Mouse (Mus musculus) liver, embryonic 15.5 days (tissue): ENCODE data around the gene Ntn4. TPM values are rescaled to one million over a fixed set of nuclear protein-coding genes. Genes with fewer than 3 reads are reported as not detected.

Source experiments
- ATAC-seq: fragments of 200-750 bp; cut with Nextera tagmentation; 2 replicates; pipeline ENCODE4 v1.8.0; 2017; ENCODE audit warnings: moderate number of reproducible peaks, mild to moderate bottlenecking, moderate library complexity; ENCODE audit not compliant: insufficient read depth
- H3K27ac ChIP-seq: fragments of 300-500 bp; sonication (generic); replicated peaks from 2 replicates; pipeline ENCODE4 v1.5.1; 2015; ENCODE audit warnings: mild to moderate bottlenecking, inconsistent platforms
- H3K27me3 ChIP-seq: fragments of 300-500 bp; sonication (generic); 2 replicates; pipeline ENCODE4 v1.6.1; 2015; ENCODE audit warnings: mild to moderate bottlenecking, inconsistent platforms
- H3K36me3 ChIP-seq: fragments of 300-500 bp; sonication (generic); replicated peaks from 2 replicates; pipeline ENCODE4 v1.6.1; 2015; ENCODE audit warnings: moderate library complexity, mild to moderate bottlenecking, inconsistent platforms
- H3K4me1 ChIP-seq: fragments of 300-500 bp; sonication (generic); replicated peaks from 2 replicates; pipeline ENCODE4 v1.6.1; 2015; ENCODE audit warnings: inconsistent platforms
- H3K4me2 ChIP-seq: fragments of 300-500 bp; sonication (generic); 2 replicates; pipeline ENCODE4 v1.6.1; 2015; ENCODE audit warnings: moderate library complexity, mild to moderate bottlenecking, inconsistent platforms
- H3K4me3 ChIP-seq: fragments of 300-500 bp; sonication (generic); replicated peaks from 2 replicates; pipeline ENCODE4 v1.5.1; 2015; ENCODE audit warnings: mild to moderate bottlenecking, inconsistent platforms
- H3K9ac ChIP-seq: fragments of 300-500 bp; sonication (generic); 2 replicates; pipeline ENCODE4 v1.6.1; 2015; ENCODE audit warnings: moderate library complexity, mild to moderate bottlenecking, inconsistent platforms
- H3K9me3 ChIP-seq: fragments of 300-500 bp; sonication (generic); replicated peaks from 2 replicates; pipeline ENCODE4 v1.6.1; 2016; ENCODE audit warnings: inconsistent platforms
- whole genome bisulfite sequencing: fragments of 180-500 bp; shearing (Covaris S2); methylation state at CpG from one replicate; pipeline ENCODE4 v1.1.7; 2015; ENCODE audit warnings: mixed read lengths; ENCODE audit not compliant: insufficient replicate concordance; 5-methylcytosine and 5-hydroxymethylcytosine counted together
- polyA plus RNA-seq: library from polyadenylated mRNA; unstranded; fragments of >200 nt; fragmentation: Nextera tagmentation; extraction: Ambion mirVana; gene quantifications from 2 replicates; pipeline ENCODE4 v1.2.1, GENCODE M21; 2015

Ntn4 gene
- polyA plus RNA-seq, 1 experiment from 2014 or later: 0.07 TPM

DNA sequence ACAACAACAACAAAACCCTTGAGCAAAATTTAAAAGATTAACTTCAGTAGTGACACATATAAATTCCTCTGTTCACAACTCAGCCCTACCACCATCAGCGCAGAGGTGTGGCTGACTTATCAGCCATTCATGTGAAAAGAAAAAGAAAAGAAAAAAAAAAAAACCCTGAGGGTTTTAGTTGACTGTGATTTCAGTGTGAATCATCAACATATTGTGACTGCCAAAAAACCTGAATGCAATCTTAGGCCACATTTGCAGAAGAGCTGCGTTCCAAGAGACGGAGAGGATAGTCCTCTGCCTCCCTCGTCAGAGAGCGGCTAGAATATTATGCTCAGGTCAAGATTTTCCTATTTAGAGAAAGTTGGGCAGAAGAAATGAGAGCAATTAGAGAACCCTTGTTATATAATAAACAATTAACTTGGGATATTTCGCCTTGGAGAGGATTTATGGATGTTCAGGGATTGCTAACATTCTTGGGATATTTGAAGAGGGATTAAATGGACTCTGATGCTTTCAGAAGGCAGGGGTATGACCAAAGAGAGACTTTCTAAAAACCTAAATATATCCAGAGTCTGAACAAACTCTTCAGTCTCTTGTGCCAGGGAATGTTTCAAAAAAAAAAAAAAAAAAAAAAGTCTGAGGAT is 21.0 kb downstream of the Ntn4 start:
- no peaks in the 10 kb centered on the region for H3K36me3 ChIP-seq
- H3K4me2 ChIP-seq: no peak overlapping the region
- no peak overlapping the region for H3K4me3 ChIP-seq
- H3K27ac ChIP-seq: no peak overlapping the region
- no peaks in the 10 kb centered on the region for H3K9me3 ChIP-seq
- peaks cover 16% of the 10 kb centered on the region for H3K4me1 ChIP-seq
- no peak overlapping the region for H3K9ac ChIP-seq
- 78% methylated on average over 6 of the region's 6 CpGs for WGBS
- no peaks in the 10 kb centered on the region for H3K27me3 ChIP-seq
- ATAC-seq: no peak

DNA sequence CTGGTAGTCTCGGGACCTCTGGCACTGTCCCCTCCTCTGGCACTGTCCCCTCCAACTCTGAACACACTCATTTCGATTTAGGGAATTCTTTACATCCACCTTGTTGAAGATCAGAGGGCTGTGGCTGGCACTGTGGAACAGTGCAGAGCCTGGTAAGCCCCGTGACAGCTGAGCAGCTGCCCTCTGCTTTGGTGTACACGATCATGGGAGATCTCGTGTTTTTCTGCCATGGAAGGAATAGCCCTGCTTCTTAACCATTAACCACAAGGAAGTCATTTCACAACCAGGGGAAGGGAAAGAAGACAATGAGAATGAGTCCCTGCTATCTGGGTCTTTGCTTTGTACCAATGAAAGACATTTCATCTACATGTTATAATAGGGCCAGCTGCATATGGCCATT is 21.5 kb downstream of the Ntn4 start:
- Histone ChIP-seq H3K9me3 (no peaks in the 10 kb centered on the region), H3K4me3 (no peak overlapping the region), H3K27ac (no peak overlapping the region), H3K9ac (no peak overlapping the region), H3K36me3 (no peaks in the 10 kb centered on the region), H3K4me1 (peaks cover 22% of the 10 kb centered on the region), H3K4me2 (no peak overlapping the region), H3K27me3 (no peaks in the 10 kb centered on the region)
- ATAC-seq: no peak
- WGBS: 47% methylated on average over 5 of the region's 5 CpGs

- H3K9me3 ChIP-seq: no peaks in the 10 kb centered on the region
- ATAC-seq: peak; percentile 94
- peak overlapping the region; percentile 86 for H3K27ac ChIP-seq
- H3K27me3 ChIP-seq: no peaks in the 10 kb centered on the region
- no peak overlapping the region for H3K9ac ChIP-seq
- H3K4me2 ChIP-seq: peak overlapping the region; percentile 41
- no peak overlapping the region for H3K4me3 ChIP-seq
- H3K4me1 ChIP-seq: peaks cover 60% of the 10 kb centered on the region
- WGBS: 31% methylated on average over 2 of the region's 2 CpGs
- H3K36me3 ChIP-seq: no peaks in the 10 kb centered on the region
These were observed 25.7 kb downstream of the Ntn4 start for GRCm38 (mm10) chr10:93666222-93666621.

DNA sequence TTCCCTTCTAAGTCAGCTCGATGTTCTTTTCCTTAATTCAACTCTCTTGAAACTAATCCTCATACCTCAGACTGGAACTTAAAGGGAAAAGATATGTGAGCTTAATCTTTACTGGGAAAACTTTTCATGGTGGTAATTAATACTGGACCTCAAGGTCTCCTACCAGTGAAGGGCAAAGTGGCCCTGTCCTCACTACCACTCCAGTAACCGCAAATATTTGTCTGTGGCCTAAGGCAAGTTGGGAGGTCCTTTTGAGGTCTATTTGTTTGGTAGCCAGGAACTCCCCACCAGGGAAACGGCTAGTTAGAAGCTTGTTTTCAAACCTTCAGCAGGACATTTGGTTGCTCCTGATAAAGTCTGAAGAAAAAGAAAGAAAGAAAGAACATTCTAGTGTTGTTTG is 26.5 kb downstream of the Ntn4 start:
- H3K9ac ChIP-seq: no peak overlapping the region
- ATAC-seq: no peak

DNA sequence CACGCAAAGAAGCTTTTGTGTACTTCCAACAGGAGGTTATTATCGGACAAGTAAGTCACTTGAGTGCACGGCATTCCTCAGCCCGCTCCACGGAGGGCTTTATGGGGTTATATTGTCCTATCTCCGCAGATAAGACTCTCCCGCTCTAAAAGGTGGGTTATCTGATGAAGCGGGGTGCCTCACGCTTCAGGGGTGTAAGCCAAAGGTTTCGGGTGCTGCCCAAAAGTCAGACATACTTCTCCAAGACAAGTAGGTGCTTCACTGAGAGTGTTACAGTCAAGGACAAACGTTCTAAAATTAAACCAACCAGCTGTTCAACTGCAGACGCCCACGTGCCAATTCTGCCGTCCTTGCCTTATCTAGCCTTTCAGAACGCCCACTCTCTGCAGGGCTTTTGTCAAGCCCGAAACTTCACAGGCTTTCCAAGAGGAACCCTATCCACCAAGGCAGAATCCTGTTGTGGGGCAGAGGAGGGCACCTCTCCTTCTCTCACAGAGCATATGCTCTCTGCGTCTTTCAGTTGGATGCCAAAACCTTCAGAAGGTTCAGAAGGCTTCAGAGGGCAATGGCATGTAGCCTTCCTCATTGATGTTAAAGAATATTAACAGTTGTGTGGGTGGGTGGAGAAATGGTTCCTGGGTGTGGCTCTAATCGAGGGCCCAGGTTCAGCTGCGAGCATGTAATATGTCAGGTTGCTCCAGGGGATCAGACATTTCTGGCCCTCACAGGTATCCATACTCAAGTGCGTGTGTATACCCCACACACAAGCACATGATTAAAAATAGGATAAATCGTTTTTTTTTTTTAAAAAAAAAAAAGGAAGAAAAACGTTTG is 32.4 kb downstream of the Ntn4 start:
- Histone ChIP-seq H3K4me3 (peak overlapping the region; percentile 25; the same call in 1 of the 2 replicates), H3K9ac (peak overlapping the region; percentile 22; the same call in 1 of the 2 replicates), H3K27me3 (no peaks in the 10 kb centered on the region), H3K9me3 (no peaks in the 10 kb centered on the region), H3K27ac (peak overlapping the region; percentile 73), H3K36me3 (no peaks in the 10 kb centered on the region), H3K4me2 (peak overlapping the region; percentile 58), H3K4me1 (peaks cover 63% of the 10 kb centered on the region)
- WGBS: 25% methylated on average over 22 of the region's 22 CpGs
- peak; percentile 71 for ATAC-seq

More for the DNA sequence above, 26.5 kb downstream of the Ntn4 start:
- peak overlapping the region; percentile 86 for H3K27ac ChIP-seq
- no peaks in the 10 kb centered on the region for H3K9me3 ChIP-seq
- no peak overlapping the region for H3K4me3 ChIP-seq
- no peaks in the 10 kb centered on the region for H3K27me3 ChIP-seq
- H3K4me1 ChIP-seq: peaks cover 65% of the 10 kb centered on the region
- no peaks in the 10 kb centered on the region for H3K36me3 ChIP-seq
- H3K4me2 ChIP-seq: peak overlapping the region; percentile 41
- WGBS: 32% methylated on average over 3 of the region's 3 CpGs

DNA sequence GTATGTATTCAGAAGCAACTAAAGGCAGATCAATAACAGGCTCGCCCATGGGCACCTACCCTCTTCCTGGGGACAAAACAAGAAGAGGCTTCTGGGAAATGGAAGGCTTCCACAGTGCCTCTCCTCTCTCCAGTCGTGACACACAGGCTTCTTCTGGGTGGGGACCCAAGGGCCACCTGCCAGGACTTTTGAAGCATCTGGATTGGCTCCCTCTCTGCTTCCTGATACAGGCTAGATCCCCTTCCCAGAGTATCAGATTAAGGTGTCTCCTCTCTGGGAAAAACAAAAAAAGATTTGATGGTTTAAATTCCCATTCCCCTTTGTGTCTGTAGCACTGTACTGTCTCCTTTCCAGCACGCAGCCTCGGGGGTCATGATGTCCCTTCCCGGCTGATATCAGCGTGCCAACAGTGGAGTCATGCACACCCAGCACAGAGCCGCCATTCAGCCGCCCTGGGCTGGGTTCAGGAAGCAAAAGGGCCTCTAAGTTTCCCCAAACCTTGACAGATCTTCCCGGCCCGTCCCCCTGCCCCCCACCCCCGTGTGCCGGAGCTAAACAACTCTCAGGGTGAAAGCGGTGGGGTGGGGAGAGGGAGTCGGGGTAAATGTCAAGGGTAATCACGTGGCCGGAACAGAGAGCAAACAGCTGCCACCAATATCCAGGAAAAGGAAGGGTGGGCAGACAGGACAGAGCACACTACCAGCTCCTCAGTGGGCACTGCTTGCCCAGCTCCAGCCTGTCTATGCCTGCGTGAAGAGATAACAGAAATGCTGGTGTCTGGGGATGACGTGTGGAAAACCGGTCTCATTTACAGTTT is 38.9 kb downstream of the Ntn4 start:
- no peaks in the 10 kb centered on the region for H3K36me3 ChIP-seq
- no peaks in the 10 kb centered on the region for H3K27me3 ChIP-seq
- peak overlapping the region; percentile 85 for H3K27ac ChIP-seq
- WGBS: 15% methylated on average over 19 of the region's 19 CpGs
- H3K4me3 ChIP-seq: peak overlapping the region; percentile 34
- H3K9me3 ChIP-seq: no peaks in the 10 kb centered on the region
- peak; percentile 93 for ATAC-seq
- H3K9ac ChIP-seq: peak overlapping the region; percentile 47
- peak overlapping the region; percentile 73 for H3K4me2 ChIP-seq
- H3K4me1 ChIP-seq: peaks cover 67% of the 10 kb centered on the region

- ATAC-seq: no peak
- H3K9me3 ChIP-seq: no peaks in the 10 kb centered on the region
- no peaks in the 10 kb centered on the region for H3K27me3 ChIP-seq
- H3K4me2 ChIP-seq: no peak overlapping the region
- H3K9ac ChIP-seq: no peak overlapping the region
- H3K4me1 ChIP-seq: peaks cover 72% of the 10 kb centered on the region
- H3K27ac ChIP-seq: peak overlapping the region; percentile 61
- no peak overlapping the region for H3K4me3 ChIP-seq
- no peaks in the 10 kb centered on the region for H3K36me3 ChIP-seq
- WGBS: 55% methylated on average over 6 of the region's 6 CpGs
These were observed 40.3 kb downstream of the Ntn4 start for GRCm38 (mm10) chr10:93680680-93681377.

GRCm38 (mm10) chr10:93682185-93682747 is 41.8 kb downstream of the Ntn4 start:
- ATAC-seq: no peak
- Histone ChIP-seq H3K9me3 (no peaks in the 10 kb centered on the region), H3K4me1 (peaks cover 83% of the 10 kb centered on the region), H3K27ac (peak overlapping the region; percentile 61), H3K4me2 (peak overlapping the region; percentile 59), H3K27me3 (no peaks in the 10 kb centered on the region), H3K36me3 (no peaks in the 10 kb centered on the region), H3K9ac (no peak overlapping the region; the same call in 1 of the 2 replicates), H3K4me3 (peak overlapping the region; percentile 34)
- WGBS: 35% methylated on average over 18 of the region's 18 CpGs

DNA sequence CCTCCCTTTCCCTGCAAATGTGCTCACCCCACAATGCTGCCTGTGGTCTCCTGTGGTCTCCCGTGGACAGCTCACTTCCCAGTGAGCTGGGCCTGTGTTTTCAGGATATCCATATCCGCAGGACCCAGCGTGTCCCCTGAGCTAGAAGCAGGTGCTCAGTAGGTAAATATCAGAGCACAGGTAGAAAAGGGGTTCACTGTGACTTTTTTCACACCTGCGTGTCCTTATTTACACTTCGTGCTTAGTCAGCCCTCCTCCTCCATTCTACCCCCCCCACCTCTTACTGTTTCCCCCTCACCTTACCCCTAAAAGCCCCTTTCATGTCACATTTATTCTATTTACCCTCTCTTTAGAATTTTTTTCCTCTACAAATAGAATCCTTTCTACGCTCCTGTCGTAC is 42.7 kb downstream of the Ntn4 start:
- Histone ChIP-seq H3K9ac (no peak overlapping the region; the same call in 1 of the 2 replicates), H3K4me1 (peaks cover 89% of the 10 kb centered on the region), H3K36me3 (no peaks in the 10 kb centered on the region), H3K4me3 (no peak overlapping the region), H3K27me3 (no peaks in the 10 kb centered on the region), H3K27ac (peak overlapping the region; percentile 61; the same call in 1 of the 2 replicates), H3K4me2 (peak overlapping the region; percentile 59), H3K9me3 (no peaks in the 10 kb centered on the region)
- WGBS: 71% methylated on average over 7 of the region's 7 CpGs
- ATAC-seq: no peak

DNA sequence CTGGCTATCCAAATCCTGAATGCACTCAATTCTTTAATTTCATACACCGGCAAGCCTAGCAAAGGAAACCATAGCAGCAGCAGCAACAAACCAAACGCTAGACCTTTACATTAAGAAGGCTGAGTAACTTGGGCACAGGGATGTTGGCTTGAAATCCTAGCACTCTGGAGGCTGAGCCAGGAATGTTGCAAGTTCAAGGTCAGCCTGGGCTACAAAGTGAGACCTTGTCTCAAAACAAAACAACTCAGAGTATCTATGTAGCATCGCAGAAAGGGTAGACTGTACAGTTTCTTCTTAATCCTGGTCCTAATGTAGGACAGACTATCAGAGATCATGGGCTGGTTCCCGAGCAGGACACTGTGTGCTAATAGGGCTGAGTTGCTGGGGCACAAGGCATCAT is 43.4 kb downstream of the Ntn4 start:
- Histone ChIP-seq H3K4me1 (peaks cover 89% of the 10 kb centered on the region), H3K4me3 (no peak overlapping the region)
- no peak for ATAC-seq

More for the DNA sequence above, 43.4 kb downstream of the Ntn4 start:
- no peak overlapping the region for H3K9ac ChIP-seq
- H3K9me3 ChIP-seq: no peaks in the 10 kb centered on the region
- H3K27me3 ChIP-seq: no peaks in the 10 kb centered on the region
- 54% methylated on average over 4 of the region's 4 CpGs for WGBS
- H3K27ac ChIP-seq: peak overlapping the region; percentile 63
- no peaks in the 10 kb centered on the region for H3K36me3 ChIP-seq
- peak overlapping the region; percentile 25; the same call in 1 of the 2 replicates for H3K4me2 ChIP-seq
